Mouse (Mus musculus) heart, adult 2 months (tissue): ENCODE data around the gene Tent5d. TPM values are rescaled to one million over a fixed set of nuclear protein-coding genes. Genes with fewer than 3 reads are reported as not detected.

ENCODE experiments used
- DNase-seq, 2 experiments: peaks; one replicate each; pipeline ENCODE4 v3.0.0; 2021
- H3K27ac ChIP-seq: fragments of 200-600 bp; 2 replicates; pipeline ENCODE4 v1.8.1; 2022
- H3K27me3 ChIP-seq: fragments of 200-500 bp; 2 replicates; pipeline ENCODE4 v1.6.1; 2012; ENCODE audit warnings: mild to moderate bottlenecking, low read length, inconsistent platforms, mixed read lengths; ENCODE audit not compliant: control insufficient read depth, insufficient read depth
- H3K36me3 ChIP-seq: fragments of 200-500 bp; 2 replicates; pipeline ENCODE4 v1.6.1; 2012; ENCODE audit warnings: low read length, inconsistent platforms; ENCODE audit not compliant: control insufficient read depth, insufficient read depth
- H3K4me1 ChIP-seq: fragments of 200-500 bp; 2 replicates; pipeline ENCODE4 v1.6.1; 2011; ENCODE audit warnings: low read length; ENCODE audit not compliant: control insufficient read depth, insufficient read depth
- H3K4me3 ChIP-seq: fragments of 200-600 bp; 2 replicates; pipeline ENCODE4 v1.8.1; 2022
- H3K79me2 ChIP-seq: fragments of 200-500 bp; replicated peaks from 2 replicates; pipeline ENCODE4 v1.6.1; 2012; ENCODE audit warnings: mild to moderate bottlenecking, inconsistent platforms, low read length, moderate library complexity, mixed read lengths; ENCODE audit not compliant: control insufficient read depth, insufficient read depth
- H3K9ac ChIP-seq: fragments of 200-500 bp; 2 replicates; pipeline ENCODE4 v1.6.1; 2012; ENCODE audit warnings: low read depth, mild to moderate bottlenecking, control low read depth, inconsistent platforms, low read length, mixed read lengths
- CTCF ChIP-seq: fragments of 200-600 bp; IDR thresholded peaks from 2 replicates; pipeline ENCODE4 v1.8.1; 2022; ENCODE audit warnings: antibody characterized with exemption, mild to moderate bottlenecking, moderate library complexity
- EP300 ChIP-seq: fragments of 200-500 bp; IDR thresholded peaks from 2 replicates; pipeline ENCODE4 v1.6.1; 2011; ENCODE audit warnings: low read depth, low read length, control low read depth; ENCODE audit not compliant: insufficient read depth
- POLR2A ChIP-seq: fragments of 200-500 bp; IDR thresholded peaks from 2 replicates; pipeline ENCODE4 v1.6.1; 2011; ENCODE audit warnings: mild to moderate bottlenecking, low read depth, low read length, control low read depth; ENCODE audit not compliant: insufficient read depth
- WGBS: fragments of 180-500 bp; shearing (Covaris S2); methylation state at CpG from one replicate; pipeline ENCODE4 v1.1.7; 2018; 5-methylcytosine and 5-hydroxymethylcytosine counted together
- intact Hi-C: fragments of 180-260 bp; cut with DNase I; formaldehyde crosslinking; loops from one replicate; pipeline ENCODE4 v1.15.1; 2025
- long read RNA-seq: library from polyadenylated mRNA; stranded (forward); transcript quantifications from one replicate; pipeline ENCODE4 v2.0.0, GENCODE M21; 2021
- polyA plus RNA-seq: library from polyadenylated mRNA; depleted of rRNA; stranded (reverse); fragments of >200 nt; gene quantifications from 2 replicates; pipeline ENCODE4 v1.2.3, GENCODE M21; 2012; rRNA removed
- total RNA-seq, 2 experiments: library from RNA; stranded (reverse); gene quantifications; 2 replicates each; pipeline ENCODE4 v1.2.3; 2021

Tent5d gene
- not detected for total RNA-seq
- polyA plus RNA-seq: not detected in 2 replicates
- long read RNA-seq: 0 reads

DNA sequence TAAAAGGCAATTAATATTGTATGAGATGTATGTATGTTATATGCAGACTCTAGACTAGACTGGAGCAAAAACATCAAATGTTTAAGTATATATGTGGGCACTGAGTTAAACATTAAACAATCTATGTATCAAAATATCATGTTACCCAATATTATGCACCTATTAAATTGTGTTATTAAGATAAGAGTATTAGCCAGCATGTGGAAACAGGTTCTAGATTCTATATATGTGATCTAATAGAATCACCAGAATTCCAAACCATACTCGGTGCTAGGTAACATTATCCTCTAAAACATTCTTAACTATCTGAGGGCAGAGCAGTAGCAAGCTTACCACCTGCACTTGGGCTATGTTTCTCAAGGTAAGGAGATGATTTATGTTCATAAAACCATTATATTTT, at the start of gene Tent5d:
Gene Tent5d, plus strand, starts transcription at position 301 of the 400 bp plus-strand sequence.
- Histone ChIP-seq H3K4me3 (no peak within 1 kb of the TSS), H3K27me3 (no peaks in the 10 kb centered on the region), H3K36me3 (no peaks in the 10 kb centered on the region), H3K79me2 (no peaks in the 10 kb centered on the region), H3K4me1 (no peaks in the 10 kb centered on the region), H3K27ac (no peak within 1 kb of the TSS), H3K9ac (no peak within 1 kb of the TSS)
- TF ChIP-seq POLR2A (no peak), EP300 (no peak), CTCF (no peak)
- intact Hi-C loops: loop anchor here (5.0 kb wide), 1 partner anchor 1285 kb away; no protein-coding TSS in a partner anchor
- 80% methylated on average over 1 of the region's 1 CpGs for WGBS
- DNase-seq: no peak

DNA sequence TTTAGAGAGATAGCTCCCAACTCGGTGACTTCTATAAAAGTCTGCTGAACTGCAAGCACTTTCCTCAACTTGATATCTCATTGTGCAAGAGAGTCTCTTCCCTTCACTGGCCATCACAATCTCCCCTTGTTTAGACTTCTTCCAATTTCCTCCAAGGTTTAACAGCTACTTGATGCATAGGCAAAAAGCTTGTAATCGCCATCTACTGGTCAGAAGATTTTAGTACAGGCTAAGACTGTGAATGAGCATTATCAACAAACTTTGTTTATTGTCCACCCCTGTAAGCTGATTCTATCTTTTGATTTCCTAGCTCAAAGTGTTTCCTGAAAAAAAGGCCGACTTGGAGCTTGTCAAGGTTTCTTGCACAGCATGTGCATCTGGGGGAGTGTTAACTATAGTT, 24.5 kb upstream of the Tent5d start:
- intact Hi-C loops: no loop called here
- Histone ChIP-seq H3K36me3 (no peaks in the 10 kb centered on the region), H3K27me3 (no peaks in the 10 kb centered on the region), H3K27ac (no peak overlapping the region), H3K4me3 (no peak overlapping the region), H3K9ac (no peak overlapping the region), H3K79me2 (no peaks in the 10 kb centered on the region), H3K4me1 (no peaks in the 10 kb centered on the region)
- 15% methylated on average over 3 of the region's 3 CpGs for WGBS
- TF ChIP-seq EP300: no peak
- peak; percentile 34 for TF ChIP-seq CTCF
- no peak for DNase-seq

DNA sequence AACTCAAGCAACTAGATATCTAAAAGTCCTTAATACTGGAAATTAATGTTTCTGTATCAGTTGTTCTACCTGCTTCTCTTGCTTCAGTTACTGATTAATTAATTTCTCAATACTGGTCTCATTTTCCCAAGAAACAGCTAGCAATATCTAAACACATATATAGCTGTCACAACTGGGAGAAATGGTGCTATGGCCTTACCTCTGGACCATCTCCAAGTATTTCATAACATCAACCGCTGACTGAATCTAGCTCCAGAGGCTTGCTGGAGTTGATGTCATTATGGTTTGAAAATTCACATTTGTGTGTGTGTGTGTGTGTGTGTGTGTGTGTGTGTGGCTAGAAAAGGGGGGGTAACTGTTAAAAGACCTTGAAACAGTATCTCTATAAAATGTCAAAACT, 2.3 kb upstream of the Tent5d start:
- H3K4me1 ChIP-seq: no peaks in the 10 kb centered on the region
- H3K4me3 ChIP-seq: no peak overlapping the region
- intact Hi-C loops: loop anchor here (5.0 kb wide), 1 partner anchor 1287 kb away; no protein-coding TSS in a partner anchor
- no peak overlapping the region for H3K27ac ChIP-seq
- no peaks in the 10 kb centered on the region for H3K27me3 ChIP-seq
- no peak for DNase-seq
- H3K36me3 ChIP-seq: no peaks in the 10 kb centered on the region
- 67% methylated on average over 1 of the region's 1 CpGs for WGBS
- H3K79me2 ChIP-seq: no peaks in the 10 kb centered on the region
- H3K9ac ChIP-seq: no peak overlapping the region
- TF ChIP-seq CTCF (no peak), POLR2A (no peak), EP300 (no peak)

DNA sequence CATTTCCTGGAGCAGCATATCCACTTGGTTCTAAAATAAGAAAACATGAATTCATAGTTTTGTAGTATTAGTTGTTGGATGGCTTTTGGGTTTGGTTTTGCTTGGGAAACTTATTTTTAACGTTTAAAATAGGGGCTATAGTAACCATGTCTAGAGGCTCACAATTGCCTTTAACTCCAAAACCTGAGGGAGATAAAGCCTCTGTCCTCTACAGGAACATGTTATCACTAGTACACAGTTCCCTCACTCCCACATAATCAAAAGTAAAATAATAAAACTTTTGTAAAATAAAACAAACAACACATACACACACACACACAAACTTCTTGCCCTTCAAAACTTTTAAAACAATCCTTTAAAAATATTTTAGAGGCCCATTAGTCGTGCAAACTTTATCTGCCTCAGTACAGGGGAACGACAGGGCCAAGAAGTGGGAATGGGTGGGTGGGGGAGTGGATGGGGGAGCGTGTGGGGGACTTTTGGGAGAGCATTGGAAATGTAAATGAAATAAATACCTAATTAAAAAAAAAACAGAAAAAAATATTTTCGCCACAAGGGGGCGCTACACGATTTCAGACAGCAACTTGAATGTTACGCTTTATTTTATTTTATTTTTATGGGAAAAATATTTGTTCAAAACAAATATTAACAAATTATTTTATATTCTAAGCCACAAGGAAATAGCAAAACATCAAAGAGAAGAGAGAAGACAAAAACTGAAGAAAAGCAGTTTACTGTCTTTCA, 1.5 kb upstream of the Tent5d start:
- H3K9ac ChIP-seq: no peak overlapping the region
- no peak overlapping the region for H3K4me3 ChIP-seq
- H3K36me3 ChIP-seq: no peaks in the 10 kb centered on the region
- TF ChIP-seq POLR2A (no peak), EP300 (no peak), CTCF (peak; percentile 66)
- H3K79me2 ChIP-seq: no peaks in the 10 kb centered on the region
- H3K27me3 ChIP-seq: no peaks in the 10 kb centered on the region
- 27% methylated on average over 8 of the region's 8 CpGs for WGBS
- no peak overlapping the region for H3K27ac ChIP-seq
- no peak for DNase-seq
- H3K4me1 ChIP-seq: no peaks in the 10 kb centered on the region
- intact Hi-C loops: loop anchor here (5.0 kb wide), 1 partner anchor 1286 kb away; no protein-coding TSS in a partner anchor

DNA sequence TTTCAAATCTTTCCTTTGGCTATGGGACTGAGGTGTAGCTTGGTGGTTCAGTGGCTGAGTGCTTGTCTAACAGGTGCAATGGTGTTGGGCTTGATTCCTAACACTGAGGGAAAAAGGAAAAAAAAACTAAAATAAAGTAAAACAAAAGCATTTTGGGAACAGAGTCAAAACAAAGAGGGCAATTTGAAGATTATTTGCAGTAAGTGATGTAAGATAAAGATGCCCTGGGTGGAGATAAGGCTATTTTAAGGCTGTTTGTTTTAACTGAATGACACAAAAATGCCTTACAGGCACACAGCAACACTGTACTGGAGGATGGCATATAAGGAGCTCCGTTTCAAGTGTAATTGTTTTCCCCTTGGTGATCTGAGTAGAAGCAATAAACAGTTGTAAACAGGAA, 3.4 kb downstream of the Tent5d start:
- Histone ChIP-seq H3K36me3 (no peaks in the 10 kb centered on the region), H3K9ac (no peak overlapping the region), H3K4me1 (no peaks in the 10 kb centered on the region), H3K27ac (no peak overlapping the region), H3K27me3 (no peaks in the 10 kb centered on the region), H3K4me3 (no peak overlapping the region), H3K79me2 (no peaks in the 10 kb centered on the region)
- WGBS: 60% methylated on average over 1 of the region's 1 CpGs
- no peak for DNase-seq
- TF ChIP-seq CTCF: no peak
- TF ChIP-seq POLR2A: no peak
- no peak for TF ChIP-seq EP300
- intact Hi-C loops: no loop called here

DNA sequence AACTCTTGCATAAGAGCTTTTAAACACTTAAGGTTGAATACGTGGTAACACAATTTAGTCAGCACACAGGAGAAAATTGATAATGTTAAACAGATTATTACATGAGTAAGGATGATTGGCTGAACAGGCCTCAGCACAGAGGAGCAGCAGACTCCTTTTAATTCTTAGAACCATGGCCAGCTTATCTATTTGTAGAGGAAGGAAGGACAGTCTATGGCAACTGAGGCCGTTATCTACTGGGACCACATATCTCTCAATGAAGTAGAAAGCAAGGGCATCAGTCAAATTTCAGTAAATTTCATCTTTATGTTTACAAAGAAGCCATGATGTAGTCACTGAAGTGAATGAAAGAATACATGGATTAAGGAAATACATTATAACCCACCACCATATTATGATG, 4.5 kb downstream of the Tent5d start:
- WGBS: 70% methylated on average over 2 of the region's 2 CpGs
- Histone ChIP-seq H3K4me1 (no peaks in the 10 kb centered on the region), H3K27me3 (no peaks in the 10 kb centered on the region), H3K79me2 (no peaks in the 10 kb centered on the region), H3K27ac (no peak overlapping the region), H3K4me3 (no peak overlapping the region), H3K36me3 (no peaks in the 10 kb centered on the region), H3K9ac (no peak overlapping the region)
- TF ChIP-seq POLR2A: no peak
- no peak for TF ChIP-seq EP300
- no peak for TF ChIP-seq CTCF
- DNase-seq: no peak
- intact Hi-C loops: no loop called here
